Mouse (Mus musculus) G1E (cell line): ENCODE measurements at regions not wholly inside any gene's neighbourhood (a gene's known extent, or its start where the extent isn't known, plus 50 kb on each side); places are given as distances from the start of the nearest gene placed in this dataset.

Experiments
- ATAC-seq: 2 replicates; pipeline ENCODE4 v1.8.0; 2016; ENCODE audit warnings: mild to moderate bottlenecking; ENCODE audit not compliant: insufficient number of reproducible peaks, poor library complexity, low FRiP score, severe bottlenecking; ENCODE audit errors: extremely low read depth
- DNase-seq: peaks from one replicate; pipeline ENCODE4 v3.0.0; 2012; ENCODE audit warnings: low spot score
- H3K27me3 ChIP-seq: 2 replicates; pipeline ENCODE4 v1.6.1; 2012; ENCODE audit warnings: mild to moderate bottlenecking, low read length, inconsistent platforms; ENCODE audit not compliant: insufficient read depth
- H3K36me3 ChIP-seq: replicated peaks from 2 replicates; pipeline ENCODE3; 2012; ENCODE audit warnings: mild to moderate bottlenecking, inconsistent platforms
- H3K4me1 ChIP-seq: 2 replicates; pipeline ENCODE4 v1.6.1; 2012; ENCODE audit warnings: low read depth, low read length, inconsistent platforms, mixed read lengths; ENCODE audit not compliant: insufficient read depth
- H3K4me3 ChIP-seq: 2 replicates; pipeline ENCODE4 v1.5.1; 2012; ENCODE audit warnings: low read depth, mild to moderate bottlenecking, inconsistent platforms, low read length, moderate library complexity, mixed read lengths
- H3K9me3 ChIP-seq: replicated peaks from 2 replicates; pipeline ENCODE4 v1.6.1; 2012; ENCODE audit warnings: inconsistent platforms
- CTCF ChIP-seq: IDR thresholded peaks from 2 replicates; pipeline ENCODE4 v1.5.1; 2012; ENCODE audit warnings: low read depth, low read length, inconsistent platforms, mixed read lengths
- GATA1 ChIP-seq: IDR thresholded peaks from 2 replicates; pipeline ENCODE4 v1.6.1; 2012; ENCODE audit warnings: borderline replicate concordance, low read length, inconsistent platforms, mixed read lengths
- GATA2 ChIP-seq: IDR thresholded peaks from 2 replicates; pipeline ENCODE4 v1.6.1; 2012; ENCODE audit warnings: low read depth, low read length, inconsistent platforms, borderline replicate concordance
- POLR2AphosphoS5 ChIP-seq: IDR thresholded peaks from 2 replicates; pipeline ENCODE4 v1.6.1; 2012; ENCODE audit warnings: low read depth, low read length, inconsistent platforms; ENCODE audit not compliant: insufficient replicate concordance
- TAL1 ChIP-seq: conservative IDR thresholded peaks from 2 replicates; pipeline ENCODE4 v1.6.1; 2012; ENCODE audit warnings: low read depth, low read length, inconsistent platforms, mixed read lengths

DNA sequence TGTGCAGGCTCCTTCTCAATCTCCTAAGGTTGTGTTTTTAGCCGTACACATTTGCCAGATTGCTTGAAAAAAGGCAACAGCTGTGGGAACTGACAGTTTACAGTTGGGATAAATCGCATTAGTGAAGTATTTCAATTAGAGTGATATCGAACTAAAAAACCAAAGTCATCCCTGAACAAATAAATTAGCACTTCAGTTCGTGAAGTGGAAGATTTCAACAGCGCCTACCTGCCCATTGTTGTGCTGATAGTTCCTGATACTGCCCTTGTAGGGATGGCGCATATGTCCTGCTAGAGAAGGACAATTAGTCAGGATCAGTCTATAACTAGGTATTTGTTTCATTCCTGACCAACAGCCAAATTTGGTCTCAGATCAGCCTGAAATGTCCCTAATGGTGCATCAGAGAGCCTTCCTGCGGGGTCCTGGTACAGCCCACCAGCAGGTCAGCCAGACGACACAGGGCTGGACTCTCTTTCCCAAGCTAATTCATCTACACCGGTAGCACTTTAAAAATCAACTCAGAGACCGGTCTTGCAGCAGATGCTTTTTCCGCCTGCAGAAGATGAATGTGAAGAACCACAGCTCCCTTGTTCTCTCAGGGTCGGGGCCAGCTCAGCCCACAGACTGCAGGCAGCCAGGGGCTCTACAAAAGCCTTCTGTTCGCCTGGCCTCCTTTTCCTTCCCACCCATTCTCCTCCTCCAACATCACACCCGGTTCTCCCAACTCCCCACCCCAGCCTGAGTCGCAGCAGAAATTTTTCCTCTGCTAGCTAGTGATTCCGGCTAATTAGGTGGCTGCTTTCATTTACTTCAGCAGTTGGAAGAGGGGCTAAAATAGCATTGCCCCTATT lies 146.1 kb downstream of the Psat1 start:
- ATAC-seq (no peak), DNase-seq (no peak)
- peaks cover 31% of the 10 kb centered on the region for H3K4me1 ChIP-seq
- TF ChIP-seq GATA1 (no peak), POLR2AphosphoS5 (no peak), GATA2 (no peak), CTCF (no peak), TAL1 (no peak)
- H3K4me3 ChIP-seq, result peak overlapping the region; percentile 61; the same call in 1 of the 2 replicates
- peaks cover 28% of the 10 kb centered on the region for H3K27me3 ChIP-seq
- H3K9me3 ChIP-seq, result no peaks in the 10 kb centered on the region
- H3K36me3 ChIP-seq, result no peaks in the 10 kb centered on the region

- TF ChIP-seq GATA1 (no peak), CTCF (no peak), POLR2AphosphoS5 (no peak), TAL1 (no peak), GATA2 (no peak)
- ATAC-seq (no peak), DNase-seq (no peak)
- Histone ChIP-seq H3K9me3 (no peaks in the 10 kb centered on the region), H3K27me3 (peaks cover 55% of the 10 kb centered on the region), H3K4me1 (peaks cover 17% of the 10 kb centered on the region), H3K36me3 (no peaks in the 10 kb centered on the region), H3K4me3 (no peak overlapping the region)
These were observed 150.7 kb downstream of the Psat1 start for GRCm38 (mm10) chr19:15796466-15796865.

DNA sequence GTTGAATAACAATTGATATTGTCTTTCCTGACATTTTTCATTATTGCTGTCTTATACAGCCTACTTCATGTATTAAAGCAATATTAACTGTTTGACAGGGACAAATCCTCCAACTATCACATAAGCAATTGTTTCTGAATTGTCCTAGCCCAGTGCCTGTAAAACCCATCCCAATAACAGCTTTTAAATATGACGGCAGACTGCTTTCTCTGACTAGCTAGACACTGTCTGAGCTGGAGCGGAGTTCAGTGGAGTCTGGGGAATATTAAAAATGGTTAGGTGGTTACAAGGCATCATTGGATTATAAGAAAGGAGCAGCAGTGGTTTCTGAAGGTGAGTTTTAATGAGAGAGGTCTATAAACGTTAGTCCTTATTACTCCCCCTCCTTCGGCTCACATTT lies 155.2 kb downstream of the Psat1 start:
- H3K4me3 ChIP-seq, result no peak overlapping the region
- H3K4me1 ChIP-seq, result peaks cover 8% of the 10 kb centered on the region
- no peaks in the 10 kb centered on the region for H3K36me3 ChIP-seq
- no peak for DNase-seq
- no peak for TF ChIP-seq POLR2AphosphoS5
- TF ChIP-seq GATA1, result no peak
- no peak for TF ChIP-seq TAL1
- TF ChIP-seq CTCF, result no peak
- TF ChIP-seq GATA2, result no peak
- ATAC-seq, result no peak
- peaks cover 42% of the 10 kb centered on the region for H3K27me3 ChIP-seq
- H3K9me3 ChIP-seq, result no peaks in the 10 kb centered on the region

- peaks cover 8% of the 10 kb centered on the region for H3K4me1 ChIP-seq
- TF ChIP-seq GATA1 (no peak), POLR2AphosphoS5 (no peak), GATA2 (no peak), TAL1 (no peak), CTCF (no peak)
- peaks cover 37% of the 10 kb centered on the region for H3K27me3 ChIP-seq
- DNase-seq (no peak), ATAC-seq (no peak)
- no peaks in the 10 kb centered on the region for H3K36me3 ChIP-seq
- no peak overlapping the region for H3K4me3 ChIP-seq
- no peaks in the 10 kb centered on the region for H3K9me3 ChIP-seq
These were observed 155.7 kb downstream of the Psat1 start for GRCm38 (mm10) chr19:15791264-15791913.

DNA sequence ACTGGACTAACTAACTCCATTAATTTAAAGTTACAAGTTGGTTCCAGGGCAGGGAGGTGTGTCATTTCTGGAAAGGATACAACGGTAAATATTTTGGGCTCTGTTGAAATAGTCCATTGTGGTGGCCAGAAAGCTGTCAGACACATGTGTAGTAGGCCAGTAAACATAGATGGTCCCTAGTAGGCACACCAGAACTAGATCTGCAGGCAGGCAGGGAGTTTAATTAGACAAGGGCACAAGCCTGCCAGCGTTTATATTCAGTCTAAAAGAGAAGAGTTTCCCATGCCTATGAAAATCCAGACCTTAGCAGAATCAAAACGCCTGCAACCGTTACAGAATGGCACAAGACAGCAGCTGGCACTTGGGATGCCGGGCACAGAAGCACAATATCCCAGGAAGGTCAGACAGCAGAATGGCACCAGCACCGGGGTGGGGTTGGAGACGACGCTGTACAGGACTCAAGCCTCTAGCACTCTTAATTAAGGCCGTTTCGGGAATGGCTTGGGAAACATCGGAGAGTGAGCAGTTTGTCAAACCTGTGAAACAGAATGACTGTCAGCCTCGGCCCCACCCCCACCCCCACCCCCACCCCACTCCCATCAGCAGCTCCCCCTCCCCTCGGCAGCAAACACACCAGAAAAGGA lies 156.4 kb downstream of the Psat1 start:
- DNase-seq (no peak), ATAC-seq (no peak)
- H3K36me3 ChIP-seq, result no peaks in the 10 kb centered on the region
- TF ChIP-seq TAL1 (no peak), CTCF (no peak), GATA2 (no peak), GATA1 (no peak), POLR2AphosphoS5 (no peak)
- H3K4me3 ChIP-seq, result no peak overlapping the region
- no peaks in the 10 kb centered on the region for H3K9me3 ChIP-seq
- H3K27me3 ChIP-seq, result peaks cover 32% of the 10 kb centered on the region
- H3K4me1 ChIP-seq, result peaks cover 8% of the 10 kb centered on the region

GRCm38 (mm10) chr19:15789741-15790140 lies 157.4 kb downstream of the Psat1 start:
- Histone ChIP-seq H3K9me3 (no peaks in the 10 kb centered on the region), H3K4me3 (no peak overlapping the region), H3K27me3 (peaks cover 28% of the 10 kb centered on the region), H3K36me3 (no peaks in the 10 kb centered on the region), H3K4me1 (peaks cover 8% of the 10 kb centered on the region)
- ATAC-seq (no peak), DNase-seq (no peak)
- TF ChIP-seq GATA2 (no peak), POLR2AphosphoS5 (no peak), CTCF (no peak), TAL1 (no peak), GATA1 (no peak)
